In genomic region chr3:137862600-137862999, GRCm38 (mm10) we compare ENCODE assay signal across 19 mouse cellular contexts.
"Had no signal": no experiment of that assay in that cellular context is flagged by ENCODE, and none has a peak within 500 bp of the region (broad histone marks: within the 10 kb centered on the region; RNA-seq: fewer than 3 reads in every experiment).

No protein-coding gene starts in this region.

- H3K9me3 ChIP-seq: limb, embryonic 12.5 days; limb, embryonic 15.5 days; neural tube, embryonic 12.5 days; neural tube, embryonic 15.5 days had no signal

- H3K36me3 ChIP-seq: neural tube, embryonic 15.5 days had no signal

- H3K27ac ChIP-seq: limb, embryonic 12.5 days; limb, embryonic 15.5 days; liver, embryonic 14.5 days; neural tube, embryonic 12.5 days; stomach, postnatal 0 days had no signal

- H3K4me3 ChIP-seq: limb, embryonic 12.5 days; neural tube, embryonic 12.5 days had no signal

- ATAC-seq: liver, postnatal 0 days; lung, postnatal 0 days had no signal

- DNase-seq: kidney, adult 18-20 months; kidney, adult 9 months; kidney, postnatal 14 days; kidney, postnatal 4 days; liver, postnatal 0 days; lung, embryonic 14.5 days; midbrain, embryonic 14.5 days; right cerebral cortex, adult 18-20 months; right cerebral cortex, postnatal 14 days; right cerebral cortex, postnatal 4 days; thymus, adult 18-20 months; thymus, postnatal 36 days had no signal

- H3K27me3 ChIP-seq: limb, embryonic 12.5 days; limb, embryonic 15.5 days; neural tube, embryonic 12.5 days; neural tube, embryonic 15.5 days had no signal
